Mouse (Mus musculus) C2C12 (cell line): ENCODE results near the gene Map4k4. TPM values are rescaled to one million over a fixed set of nuclear protein-coding genes. Genes with fewer than 3 reads are reported as not detected.
A peak's percentile ranks its signal among the peaks of the same experiment; 100 is the strongest.

Source experiments
- H3K27me3 ChIP-seq: one replicate; pipeline ENCODE4 v1.6.1; 2011; ENCODE audit not compliant: control insufficient read depth, insufficient read depth, insufficient read length
- H3K36me3 ChIP-seq: one replicate; pipeline ENCODE4 v1.6.1; 2011; ENCODE audit not compliant: control insufficient read depth, insufficient read depth
- H3K4me3 ChIP-seq: one replicate; pipeline ENCODE4 v1.5.1; 2011; ENCODE audit warnings: mild to moderate bottlenecking, control low read depth; ENCODE audit not compliant: poor library complexity, insufficient read depth, severe bottlenecking
- H3K79me2 ChIP-seq: one replicate; pipeline ENCODE4 v1.6.1; 2011; ENCODE audit not compliant: control insufficient read depth, insufficient read depth
- H3K79me3 ChIP-seq: one replicate; pipeline ENCODE4 v1.6.1; 2011; ENCODE audit warnings: low read depth, control low read depth
- H3ac ChIP-seq: one replicate; pipeline ENCODE3; 2011; ENCODE audit warnings: low read depth; ENCODE audit not compliant: control insufficient read depth, insufficient read length
- CEBPB ChIP-seq: IDR thresholded peaks from one replicate; pipeline ENCODE4 v1.6.1; 2011; ENCODE audit warnings: low read depth, mild to moderate bottlenecking, control low read depth, moderate library complexity
- CTCF ChIP-seq: IDR thresholded peaks from one replicate; pipeline ENCODE4 v1.5.1; 2011; ENCODE audit not compliant: control insufficient read depth, insufficient read depth, insufficient read length
- FOSL1 ChIP-seq: IDR thresholded peaks from one replicate; pipeline ENCODE4 v1.8.0; 2011; ENCODE audit warnings: mild to moderate bottlenecking, low read length; ENCODE audit not compliant: poor library complexity, insufficient read depth, severe bottlenecking
- MAX ChIP-seq: IDR thresholded peaks from one replicate; pipeline ENCODE4 v1.6.1; 2011; ENCODE audit warnings: mild to moderate bottlenecking, control low read depth
- MYOD1 ChIP-seq: IDR thresholded peaks from one replicate; pipeline ENCODE4 v1.6.1; 2011; ENCODE audit warnings: low read depth; ENCODE audit not compliant: control insufficient read depth, insufficient read length
- MYOG ChIP-seq: IDR thresholded peaks from one replicate; pipeline ENCODE4 v1.6.1; 2011; ENCODE audit not compliant: control insufficient read depth, insufficient read length; ENCODE audit errors: extremely low read depth
- USF1 ChIP-seq: IDR thresholded peaks from one replicate; pipeline ENCODE4 v1.6.1; 2011; ENCODE audit warnings: low read depth, mild to moderate bottlenecking, control low read depth, moderate library complexity
- polyA plus RNA-seq: library from polyadenylated mRNA; unstranded; fragments of >200 nt; fragmentation: generic; extraction: Trizol; gene quantifications from one replicate; pipeline ENCODE4 v1.2.1, GENCODE M21; 2012; ENCODE audit warnings: missing spikeins

Gene Map4k4
- polyA plus RNA-seq, 1 experiment = 141 TPM

- H3K36me3 ChIP-seq = peaks cover 24% of the 10 kb centered on the region
- peaks cover 100% of the 10 kb centered on the region for H3K79me3 ChIP-seq
- no peak overlapping the region for H3K4me3 ChIP-seq
- no peaks in the 10 kb centered on the region for H3K27me3 ChIP-seq
- peaks cover 100% of the 10 kb centered on the region for H3K79me2 ChIP-seq
- no peak overlapping the region for H3ac ChIP-seq
- TF ChIP-seq CEBPB (no peak), MYOD1 (no peak), CTCF (no peak), MYOG (no peak), MAX (no peak), FOSL1 (no peak), USF1 (no peak)
Measured at GRCm38 (mm10) chr1:39957981-39958380, 57.3 kb downstream of the Map4k4 start.

- TF ChIP-seq MYOG = no peak
- peak; percentile 76 for TF ChIP-seq USF1
- no peak for TF ChIP-seq CTCF
- TF ChIP-seq CEBPB = no peak
- H3K79me3 ChIP-seq = peaks cover 99% of the 10 kb centered on the region
- H3ac ChIP-seq = no peak overlapping the region
- H3K4me3 ChIP-seq = no peak overlapping the region
- no peaks in the 10 kb centered on the region for H3K27me3 ChIP-seq
- H3K79me2 ChIP-seq = peaks cover 100% of the 10 kb centered on the region
- H3K36me3 ChIP-seq = peaks cover 30% of the 10 kb centered on the region
Measured at GRCm38 (mm10) chr1:39960623-39961022, 59.9 kb downstream of the Map4k4 start.

- H3K79me2 ChIP-seq = peaks cover 100% of the 10 kb centered on the region
- H3K27me3 ChIP-seq = no peaks in the 10 kb centered on the region
- peaks cover 28% of the 10 kb centered on the region for H3K36me3 ChIP-seq
- peaks cover 96% of the 10 kb centered on the region for H3K79me3 ChIP-seq
- no peak overlapping the region for H3ac ChIP-seq
- TF ChIP-seq CEBPB = no peak
- no peak for TF ChIP-seq USF1
- no peak for TF ChIP-seq MAX
- no peak for TF ChIP-seq MYOD1
- no peak for TF ChIP-seq CTCF
- no peak for TF ChIP-seq MYOG
- H3K4me3 ChIP-seq = no peak overlapping the region
Measured at GRCm38 (mm10) chr1:39961113-39961512, 60.4 kb downstream of the Map4k4 start.

GRCm38 (mm10) chr1:39962321-39962720 lies 61.6 kb downstream of the Map4k4 start:
- peaks cover 84% of the 10 kb centered on the region for H3K79me3 ChIP-seq
- H3K27me3 ChIP-seq = no peaks in the 10 kb centered on the region
- no peak overlapping the region for H3ac ChIP-seq
- peaks cover 31% of the 10 kb centered on the region for H3K36me3 ChIP-seq
- H3K4me3 ChIP-seq = no peak overlapping the region
- peak; percentile 56 for TF ChIP-seq USF1
- no peak for TF ChIP-seq MAX
- TF ChIP-seq CEBPB = no peak
- peaks cover 94% of the 10 kb centered on the region for H3K79me2 ChIP-seq

- no peaks in the 10 kb centered on the region for H3K27me3 ChIP-seq
- H3ac ChIP-seq = no peak overlapping the region
- H3K79me2 ChIP-seq = peaks cover 92% of the 10 kb centered on the region
- TF ChIP-seq FOSL1 (no peak), CTCF (no peak), MYOD1 (no peak), MAX (no peak), CEBPB (no peak), MYOG (no peak), USF1 (no peak)
- H3K36me3 ChIP-seq = peaks cover 31% of the 10 kb centered on the region
- no peak overlapping the region for H3K4me3 ChIP-seq
- peaks cover 83% of the 10 kb centered on the region for H3K79me3 ChIP-seq
Measured at GRCm38 (mm10) chr1:39962840-39963239, 62.1 kb downstream of the Map4k4 start.

- H3K4me3 ChIP-seq = no peak overlapping the region
- H3K79me3 ChIP-seq = peaks cover 83% of the 10 kb centered on the region
- H3K79me2 ChIP-seq = peaks cover 92% of the 10 kb centered on the region
- TF ChIP-seq USF1 (no peak), CTCF (no peak), FOSL1 (no peak), MYOG (no peak), MYOD1 (no peak), MAX (no peak), CEBPB (no peak)
- no peaks in the 10 kb centered on the region for H3K27me3 ChIP-seq
- no peak overlapping the region for H3ac ChIP-seq
- peaks cover 40% of the 10 kb centered on the region for H3K36me3 ChIP-seq
Measured at GRCm38 (mm10) chr1:39963821-39964220, 63.1 kb downstream of the Map4k4 start.
